Mouse (Mus musculus) spleen, adult 2 months (tissue): ENCODE measurements at regions not wholly inside any gene's neighbourhood (a gene's known extent, or its start where the extent isn't known, plus 50 kb on each side); places are given as distances from the start of the nearest gene placed in this dataset.

Experiments
- DNase-seq, 2 experiments: peaks; one replicate each; pipeline versions ENCODE4 v3.0.0 to v3.0.0-alpha.2; 2012 to 2021; ENCODE audit warnings: low spot score in 2 of 2, low read depth in 1 of 2
- H3K27ac ChIP-seq: fragments of 200-500 bp; 2 replicates; pipeline ENCODE4 v1.5.1; 2012; ENCODE audit warnings: low read length, inconsistent platforms; ENCODE audit not compliant: insufficient read depth
- H3K27me3 ChIP-seq: fragments of 200-500 bp; 2 replicates; pipeline ENCODE4 v1.6.1; 2012; ENCODE audit warnings: mild to moderate bottlenecking, moderate library complexity, low read length, inconsistent platforms; ENCODE audit not compliant: control insufficient read depth, insufficient read depth
- H3K36me3 ChIP-seq: fragments of 200-500 bp; 2 replicates; pipeline ENCODE4 v1.6.1; 2012; ENCODE audit warnings: mild to moderate bottlenecking, low read length, inconsistent platforms; ENCODE audit not compliant: control insufficient read depth, insufficient read depth
- H3K4me1 ChIP-seq: fragments of 200-500 bp; 2 replicates; pipeline ENCODE4 v1.6.1; 2011; ENCODE audit warnings: inconsistent platforms; ENCODE audit not compliant: control insufficient read depth, insufficient read depth, insufficient read length
- H3K4me3 ChIP-seq: fragments of 200-500 bp; 2 replicates; pipeline ENCODE4 v1.5.1; 2011; ENCODE audit warnings: mild to moderate bottlenecking, inconsistent platforms; ENCODE audit not compliant: insufficient read depth, insufficient read length; ENCODE audit errors: extremely low read depth
- CTCF ChIP-seq: fragments of 200-500 bp; IDR thresholded peaks from 2 replicates; pipeline ENCODE4 v1.5.1; 2011; ENCODE audit warnings: mild to moderate bottlenecking, inconsistent platforms; ENCODE audit not compliant: insufficient read depth, insufficient read length, insufficient replicate concordance; ENCODE audit errors: extremely low read depth
- POLR2A ChIP-seq: fragments of 200-500 bp; IDR thresholded peaks from 2 replicates; pipeline ENCODE4 v1.6.1; 2011; ENCODE audit warnings: low read depth, low read length, inconsistent platforms
- WGBS: fragments of 180-500 bp; shearing (Covaris S2); methylation state at CpG from one replicate; pipeline ENCODE4 v1.1.7; 2018; 5-methylcytosine and 5-hydroxymethylcytosine counted together

DNA sequence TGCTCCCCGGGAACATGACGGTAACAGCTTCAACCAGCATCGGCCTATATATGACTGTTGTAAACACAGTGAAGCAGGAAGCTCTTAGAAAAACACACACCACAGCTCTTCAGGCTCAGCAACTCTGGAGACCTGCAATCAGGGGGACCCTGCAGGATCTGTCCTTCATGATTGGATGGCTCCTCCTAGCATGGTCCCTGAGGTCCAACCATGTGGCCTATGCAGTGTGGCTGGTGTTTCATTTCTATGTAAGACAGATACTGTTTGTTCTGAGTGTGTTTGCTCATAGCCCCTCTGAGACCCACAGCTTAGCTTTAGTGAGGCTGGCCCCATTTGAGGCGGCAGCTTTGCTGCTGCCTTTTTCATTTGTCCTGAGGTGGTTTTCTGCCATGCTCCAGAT lies 68.8 kb upstream of the Lrpap1 start:
- no peaks in the 10 kb centered on the region for H3K27me3 ChIP-seq

DNA sequence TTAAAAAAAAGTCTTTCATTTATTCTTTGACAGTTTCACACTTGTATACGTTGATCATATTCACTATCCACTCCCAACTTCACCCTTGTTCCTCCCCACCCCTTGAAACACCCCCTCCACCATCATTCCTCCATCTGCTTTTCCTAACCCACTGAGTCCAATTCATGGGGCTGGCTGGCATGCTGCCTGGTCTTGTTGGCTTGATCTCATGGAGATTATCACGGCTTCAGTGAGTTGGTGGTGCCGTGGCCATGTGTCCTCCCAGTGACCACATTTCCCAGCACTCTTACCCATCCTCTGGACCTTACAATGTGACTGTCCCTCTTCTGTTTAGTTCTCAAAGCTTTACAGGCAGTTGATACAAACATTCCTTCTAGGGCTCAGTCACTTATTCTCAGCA lies 65.8 kb upstream of the Lrpap1 start:
- H3K27me3 ChIP-seq: no peaks in the 10 kb centered on the region
- DNase-seq: no peak
- no peak for TF ChIP-seq POLR2A
- TF ChIP-seq CTCF: no peak
- 78% methylated on average over 3 of the region's 3 CpGs for WGBS
- no peak overlapping the region for H3K4me3 ChIP-seq
- H3K27ac ChIP-seq: no peak overlapping the region
- no peaks in the 10 kb centered on the region for H3K36me3 ChIP-seq
- no peaks in the 10 kb centered on the region for H3K4me1 ChIP-seq

More for the DNA sequence above, 68.8 kb upstream of the Lrpap1 start:
- TF ChIP-seq POLR2A (no peak), CTCF (no peak)
- 74% methylated on average over 4 of the region's 4 CpGs for WGBS
- no peak for DNase-seq
- Histone ChIP-seq H3K36me3 (no peaks in the 10 kb centered on the region), H3K4me3 (no peak overlapping the region), H3K27ac (no peak overlapping the region), H3K4me1 (no peaks in the 10 kb centered on the region)

- H3K27me3 ChIP-seq: no peaks in the 10 kb centered on the region
- H3K36me3 ChIP-seq: no peaks in the 10 kb centered on the region
- TF ChIP-seq POLR2A (no peak), CTCF (no peak)
- no peak overlapping the region for H3K27ac ChIP-seq
- WGBS: 79% methylated on average over 11 of the region's 11 CpGs
- H3K4me3 ChIP-seq: no peak overlapping the region
- no peak for DNase-seq
- no peaks in the 10 kb centered on the region; the same call in 1 of the 2 replicates for H3K4me1 ChIP-seq
These were observed 65.0 kb upstream of the Lrpap1 start for GRCm38 (mm10) chr5:35170369-35171130.

DNA sequence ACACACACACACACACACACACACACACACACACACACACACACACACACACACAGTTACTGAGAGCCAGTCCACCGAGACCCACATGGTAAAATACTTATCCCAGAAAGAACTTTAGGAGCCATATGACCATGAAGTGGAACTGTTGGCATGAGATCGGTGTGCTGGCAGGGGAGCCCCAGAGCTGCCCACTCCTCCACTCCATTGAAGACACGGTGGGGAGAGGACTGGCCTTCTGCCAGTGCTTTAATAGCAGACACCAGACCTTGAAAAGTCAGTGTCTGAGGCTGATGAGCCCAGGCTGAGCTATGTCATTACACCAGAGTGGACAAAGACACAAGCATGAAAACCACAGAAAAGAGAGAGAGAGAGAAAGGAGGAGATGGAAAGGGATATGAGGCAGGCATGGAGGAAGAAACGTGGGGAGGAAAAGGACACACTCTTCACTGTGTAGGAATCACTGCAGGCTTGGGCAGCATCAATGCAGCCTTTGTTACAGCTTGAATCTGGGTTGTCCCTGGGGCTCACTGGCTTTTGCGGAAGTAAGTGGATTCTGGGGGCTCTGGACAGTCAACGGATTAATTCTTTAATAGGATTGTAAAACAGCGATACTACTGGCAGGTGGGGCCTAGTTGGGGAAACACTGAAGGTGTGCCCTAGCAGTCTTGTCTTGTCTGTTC lies 64.2 kb upstream of the Lrpap1 start:
- H3K27ac ChIP-seq: no peak overlapping the region
- H3K4me1 ChIP-seq: no peaks in the 10 kb centered on the region; the same call in 1 of the 2 replicates
- no peaks in the 10 kb centered on the region for H3K36me3 ChIP-seq
- no peaks in the 10 kb centered on the region for H3K27me3 ChIP-seq
- no peak overlapping the region for H3K4me3 ChIP-seq
- 86% methylated on average over 7 of the region's 7 CpGs for WGBS
- TF ChIP-seq CTCF (no peak), POLR2A (no peak)
- DNase-seq: no peak

GRCm38 (mm10) chr5:35168853-35169252 lies 63.3 kb upstream of the Lrpap1 start:
- no peak overlapping the region for H3K4me3 ChIP-seq
- no peaks in the 10 kb centered on the region; the same call in 1 of the 2 replicates for H3K4me1 ChIP-seq
- no peak overlapping the region for H3K27ac ChIP-seq
- TF ChIP-seq POLR2A (no peak), CTCF (no peak)
- H3K36me3 ChIP-seq: no peaks in the 10 kb centered on the region
- no peak for DNase-seq
- WGBS: 68% methylated on average over 5 of the region's 5 CpGs
- no peaks in the 10 kb centered on the region for H3K27me3 ChIP-seq

DNA sequence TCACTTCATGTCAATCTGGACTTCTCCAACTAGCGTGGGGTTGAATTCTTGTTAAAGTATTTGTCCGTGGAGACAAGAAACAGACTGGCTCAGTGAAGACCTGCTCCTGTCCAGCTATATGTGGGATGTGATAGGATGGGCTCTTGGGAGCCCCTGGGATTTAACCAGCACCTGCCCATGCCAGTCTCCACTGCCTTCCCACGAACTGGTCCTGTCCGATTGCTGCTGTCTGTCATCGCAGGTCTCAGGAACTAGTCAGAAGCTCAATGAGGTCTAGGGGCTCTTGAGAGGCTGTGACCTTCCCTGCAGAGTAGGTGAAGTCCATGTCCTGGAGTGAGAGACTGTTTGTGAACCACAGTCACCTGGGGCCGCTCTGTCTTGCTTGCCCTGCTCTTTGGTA lies 62.8 kb upstream of the Lrpap1 start:
- H3K4me1 ChIP-seq: no peaks in the 10 kb centered on the region; the same call in 1 of the 2 replicates
- 90% methylated on average over 6 of the region's 6 CpGs for WGBS
- DNase-seq: no peak
- no peak overlapping the region for H3K4me3 ChIP-seq
- TF ChIP-seq CTCF: no peak
- TF ChIP-seq POLR2A: no peak
- no peaks in the 10 kb centered on the region for H3K36me3 ChIP-seq
- no peaks in the 10 kb centered on the region for H3K27me3 ChIP-seq
- H3K27ac ChIP-seq: no peak overlapping the region

DNA sequence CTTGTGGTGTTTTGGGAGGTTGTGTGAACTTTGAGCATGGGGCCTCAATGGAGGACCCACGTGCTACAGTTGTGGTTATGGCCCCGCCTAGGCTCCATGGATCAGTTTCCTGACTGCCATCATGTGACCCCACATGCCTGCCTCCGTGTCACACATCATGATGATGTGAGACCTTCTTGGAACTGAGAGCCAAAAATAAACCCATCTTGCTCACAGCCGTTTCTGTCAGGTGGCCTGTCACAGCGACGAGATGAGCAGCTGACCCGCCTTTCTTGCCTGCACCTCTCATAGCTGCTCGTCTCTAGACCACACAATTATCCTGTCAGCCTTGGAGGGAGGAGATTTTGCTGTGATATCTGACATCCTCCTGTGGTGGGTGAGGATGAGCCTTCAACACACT lies 60.4 kb upstream of the Lrpap1 start:
- no peaks in the 10 kb centered on the region for H3K36me3 ChIP-seq
- no peaks in the 10 kb centered on the region; the same call in 1 of the 2 replicates for H3K4me1 ChIP-seq
- no peak overlapping the region for H3K4me3 ChIP-seq
- H3K27ac ChIP-seq: no peak overlapping the region
- no peak for TF ChIP-seq CTCF
- TF ChIP-seq POLR2A: no peak
- 16% methylated on average over 8 of the region's 8 CpGs for WGBS
- no peaks in the 10 kb centered on the region for H3K27me3 ChIP-seq
- DNase-seq: peak in 1 of 2 experiments; percentile 9
